Mouse (Mus musculus): ENCODE data around the gene Atxn2. TPM values are rescaled to one million over a fixed set of nuclear protein-coding genes. Genes with fewer than 3 reads are reported as not detected.

Atxn2 gene
- polyA plus RNA-seq, 1 experiment = 60.6 TPM

GRCm38 (mm10) chr5:121808202-121808601 is 97.1 kb downstream of the Atxn2 start:
- TF ChIP-seq CTCF (IDR thresholded peaks at IDR 0.05; ENCODE audit: control insufficient read depth, insufficient read depth, low read length) = no peak
- no peak overlapping the region for H3K4me3 ChIP-seq (replicated peaks; ENCODE audit: control insufficient read depth, low read depth, low read length)
- H3K27ac ChIP-seq (ENCODE audit: control insufficient read depth, insufficient read depth, low read depth, low read length, poor library complexity) = no peak overlapping the region
- WGBS = 92% methylated on average over 2 of the region's 2 CpGs
- H3K4me1 ChIP-seq (ENCODE audit: control insufficient read depth, insufficient read depth, low read length) = peaks cover 4% of the 10 kb centered on the region

- no peak overlapping the region for H3K27ac ChIP-seq (ENCODE audit: control insufficient read depth, insufficient read depth, low read depth, low read length, poor library complexity)
- no peak overlapping the region for H3K4me3 ChIP-seq (replicated peaks; ENCODE audit: control insufficient read depth, low read depth, low read length)
- TF ChIP-seq CTCF (IDR thresholded peaks at IDR 0.05; ENCODE audit: control insufficient read depth, insufficient read depth, low read length) (no peak), POLR2A (IDR thresholded peaks at IDR 0.05; ENCODE audit: borderline replicate concordance, control insufficient read depth, low read depth, low read length) (no peak)
- WGBS = 60% methylated on average over 5 of the region's 5 CpGs
- H3K4me1 ChIP-seq (ENCODE audit: control insufficient read depth, insufficient read depth, low read length) = peaks cover 4% of the 10 kb centered on the region
Measured at GRCm38 (mm10) chr5:121809667-121810224, 98.6 kb downstream of the Atxn2 start.

GRCm38 (mm10) chr5:121810331-121811151 is 99.4 kb downstream of the Atxn2 start:
- no peak for TF ChIP-seq POLR2A (IDR thresholded peaks at IDR 0.05; ENCODE audit: borderline replicate concordance, control insufficient read depth, low read depth, low read length)
- TF ChIP-seq CTCF (IDR thresholded peaks at IDR 0.05; ENCODE audit: control insufficient read depth, insufficient read depth, low read length) = no peak
- peaks cover 4% of the 10 kb centered on the region for H3K4me1 ChIP-seq (ENCODE audit: control insufficient read depth, insufficient read depth, low read length)
- H3K27ac ChIP-seq (ENCODE audit: control insufficient read depth, insufficient read depth, low read depth, low read length, poor library complexity) = no peak overlapping the region
- no peak overlapping the region for H3K4me3 ChIP-seq (replicated peaks; ENCODE audit: control insufficient read depth, low read depth, low read length)
- 91% methylated on average over 17 of the region's 17 CpGs for WGBS

GRCm38 (mm10) chr5:121811485-121811931 is 100.4 kb downstream of the Atxn2 start:
- TF ChIP-seq CTCF (IDR thresholded peaks at IDR 0.05; ENCODE audit: control insufficient read depth, insufficient read depth, low read length) = no peak
- no peak for TF ChIP-seq POLR2A (IDR thresholded peaks at IDR 0.05; ENCODE audit: borderline replicate concordance, control insufficient read depth, low read depth, low read length)
- H3K4me3 ChIP-seq (replicated peaks; ENCODE audit: control insufficient read depth, low read depth, low read length) = no peak overlapping the region
- peak overlapping the region; percentile 6; the same call in 1 of the 2 replicates for H3K27ac ChIP-seq (ENCODE audit: control insufficient read depth, insufficient read depth, low read depth, low read length, poor library complexity)
- H3K4me1 ChIP-seq (ENCODE audit: control insufficient read depth, insufficient read depth, low read length) = peaks cover 4% of the 10 kb centered on the region
- WGBS = 13% methylated on average over 5 of the region's 5 CpGs

GRCm38 (mm10) chr5:121812526-121813243 is 101.5 kb downstream of the Atxn2 start:
- TF ChIP-seq POLR2A (IDR thresholded peaks at IDR 0.05; ENCODE audit: borderline replicate concordance, control insufficient read depth, low read depth, low read length) = no peak
- TF ChIP-seq CTCF (IDR thresholded peaks at IDR 0.05; ENCODE audit: control insufficient read depth, insufficient read depth, low read length) = no peak
- H3K27ac ChIP-seq (ENCODE audit: control insufficient read depth, insufficient read depth, low read depth, low read length, poor library complexity) = no peak overlapping the region
- 39% methylated on average over 7 of the region's 7 CpGs for WGBS
- H3K4me3 ChIP-seq (replicated peaks; ENCODE audit: control insufficient read depth, low read depth, low read length) = no peak overlapping the region
- peaks cover 4% of the 10 kb centered on the region for H3K4me1 ChIP-seq (ENCODE audit: control insufficient read depth, insufficient read depth, low read length)

GRCm38 (mm10) chr5:121813744-121814143 is 102.6 kb downstream of the Atxn2 start:
- no peak for TF ChIP-seq CTCF (IDR thresholded peaks at IDR 0.05; ENCODE audit: control insufficient read depth, insufficient read depth, low read length)
- peaks cover 4% of the 10 kb centered on the region for H3K4me1 ChIP-seq (ENCODE audit: control insufficient read depth, insufficient read depth, low read length)
- 94% methylated on average over 10 of the region's 10 CpGs for WGBS
- no peak overlapping the region for H3K4me3 ChIP-seq (replicated peaks; ENCODE audit: control insufficient read depth, low read depth, low read length)
- no peak overlapping the region for H3K27ac ChIP-seq (ENCODE audit: control insufficient read depth, insufficient read depth, low read depth, low read length, poor library complexity)

- TF ChIP-seq CTCF (IDR thresholded peaks at IDR 0.05; ENCODE audit: control insufficient read depth, insufficient read depth, low read length) (peak; percentile 63), POLR2A (IDR thresholded peaks at IDR 0.05; ENCODE audit: borderline replicate concordance, control insufficient read depth, low read depth, low read length) (no peak)
- 67% methylated on average over 3 of the region's 3 CpGs for WGBS
- H3K27ac ChIP-seq (ENCODE audit: control insufficient read depth, insufficient read depth, low read depth, low read length, poor library complexity) = no peak overlapping the region
Measured at GRCm38 (mm10) chr5:121815067-121815466, 103.9 kb downstream of the Atxn2 start.

GRCm38 (mm10) chr5:121815867-121816380 is 104.8 kb downstream of the Atxn2 start:
- WGBS = 85% methylated on average over 8 of the region's 8 CpGs
- no peak for TF ChIP-seq CTCF (IDR thresholded peaks at IDR 0.05; ENCODE audit: control insufficient read depth, insufficient read depth, low read length)
- Histone ChIP-seq H3K27ac (ENCODE audit: control insufficient read depth, insufficient read depth, low read depth, low read length, poor library complexity) (no peak overlapping the region), H3K4me3 (replicated peaks; ENCODE audit: control insufficient read depth, low read depth, low read length) (no peak overlapping the region), H3K4me1 (ENCODE audit: control insufficient read depth, insufficient read depth, low read length) (peaks cover 4% of the 10 kb centered on the region)

More at GRCm38 (mm10) chr5:121815067-121815466, 103.9 kb downstream of the Atxn2 start:
- no peak overlapping the region for H3K4me3 ChIP-seq (replicated peaks; ENCODE audit: control insufficient read depth, low read depth, low read length)
- peaks cover 2% of the 10 kb centered on the region for H3K4me1 ChIP-seq (ENCODE audit: control insufficient read depth, insufficient read depth, low read length)
